Mouse (Mus musculus) embryonic facial prominence, embryonic 14.5 days (tissue): ENCODE measurements at regions not wholly inside any gene's neighbourhood (a gene's known extent, or its start where the extent isn't known, plus 50 kb on each side); places are given as distances from the start of the nearest gene placed in this dataset.
"Not testable (repeated sequence)": the region's sequence is repeated elsewhere in the genome, so short reads cannot be mapped to it uniquely, and the experiment has no call there.

Experiments used
- ATAC-seq: fragments of 200-750 bp; cut with Nextera tagmentation; 2 replicates; pipeline ENCODE4 v1.8.0; 2017; ENCODE audit warnings: low read depth, moderate number of reproducible peaks, moderate TSS enrichment
- DNase-seq: peaks from one replicate; pipeline ENCODE4 v3.0.0-alpha.2; 2015; ENCODE audit warnings: low spot score
- H3K27ac ChIP-seq: fragments of 300-500 bp; sonication (generic); replicated peaks from 2 replicates; pipeline ENCODE4 v1.5.1; 2014; ENCODE audit warnings: low read depth, mild to moderate bottlenecking, low read length, moderate library complexity
- H3K27me3 ChIP-seq: fragments of 300-500 bp; sonication (generic); replicated peaks from 2 replicates; pipeline ENCODE4 v1.6.1; 2014; ENCODE audit warnings: low read length; ENCODE audit not compliant: control insufficient read depth, insufficient read depth
- H3K36me3 ChIP-seq: fragments of 300-500 bp; sonication (generic); 2 replicates; pipeline ENCODE4 v1.6.1; 2014; ENCODE audit warnings: low read length, mixed read lengths; ENCODE audit not compliant: control insufficient read depth, insufficient read depth
- H3K4me1 ChIP-seq: fragments of 300-500 bp; sonication (generic); 2 replicates; pipeline ENCODE4 v1.6.1; 2014; ENCODE audit warnings: antibody characterized with exemption, low read length; ENCODE audit not compliant: control insufficient read depth, insufficient read depth
- H3K4me2 ChIP-seq: fragments of 300-500 bp; sonication (generic); 2 replicates; pipeline ENCODE4 v1.6.1; 2014; ENCODE audit warnings: low read depth, mild to moderate bottlenecking, low read length, moderate library complexity, mixed read lengths
- H3K4me3 ChIP-seq: fragments of 300-500 bp; sonication (generic); 2 replicates; pipeline ENCODE4 v1.5.1; 2014; ENCODE audit warnings: low read depth, mild to moderate bottlenecking, low read length
- H3K9ac ChIP-seq: fragments of 300-500 bp; sonication (generic); 2 replicates; pipeline ENCODE4 v1.6.1; 2014; ENCODE audit warnings: low read depth, mild to moderate bottlenecking, low read length, moderate library complexity, mixed read lengths
- H3K9me3 ChIP-seq: fragments of 300-500 bp; sonication (generic); 2 replicates; pipeline ENCODE4 v1.6.1; 2016; ENCODE audit warnings: low read length; ENCODE audit not compliant: control insufficient read depth
- WGBS: fragments of 180-500 bp; shearing (Covaris S2); extraction: QIAGEN DNeasy Blood & Tissue Kit; methylation state at CpG from one replicate; pipeline ENCODE4 v1.1.7; 2014; 5-methylcytosine and 5-hydroxymethylcytosine counted together

DNA sequence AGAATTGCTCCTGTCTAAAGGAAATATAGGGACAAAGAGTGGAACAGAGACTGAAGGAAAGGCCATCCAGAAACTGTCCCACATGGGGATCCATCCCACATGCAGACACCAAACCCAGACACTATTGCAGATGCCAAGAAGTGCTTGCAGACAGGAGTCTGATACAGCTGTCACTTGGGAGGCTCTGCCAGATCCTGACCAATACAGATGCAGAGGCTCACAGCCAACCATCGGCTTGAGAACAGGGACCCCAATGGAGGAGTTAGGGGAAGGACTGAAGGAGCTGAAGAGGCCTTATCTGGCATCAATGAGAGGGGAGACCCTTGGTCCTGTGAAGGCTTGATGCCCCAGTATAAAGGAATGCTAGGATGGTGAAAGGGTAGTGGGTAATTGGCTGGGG, 274.0 kb upstream of the Col8a1 start:
- DNase-seq, H3K9ac ChIP-seq: not testable (repeated sequence)
- WGBS = 75% methylated on average over 1 of the region's 1 CpGs

DNA sequence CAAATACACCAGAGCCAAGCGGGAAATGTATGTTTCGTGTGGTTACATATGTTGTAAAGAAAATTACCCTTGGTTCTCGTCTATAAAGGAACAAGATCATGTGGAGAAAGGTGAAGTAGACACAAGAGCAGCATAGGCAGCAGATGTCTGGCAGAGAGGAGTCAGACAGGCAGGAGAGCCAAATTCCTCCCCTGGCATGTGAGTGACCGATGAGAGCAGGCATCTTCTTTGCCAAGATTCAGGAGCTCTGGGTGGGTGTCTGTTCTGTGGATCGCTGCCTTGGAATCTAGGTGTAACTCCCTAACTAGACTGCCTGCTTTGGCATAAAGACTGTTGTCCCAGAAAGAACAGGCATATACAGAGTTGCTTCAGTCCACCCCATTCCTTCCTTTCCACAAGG, 275.1 kb upstream of the Col8a1 start:
- 44% methylated on average over 5 of the region's 5 CpGs for WGBS
- no peaks in the 10 kb centered on the region for H3K9me3 ChIP-seq
- ATAC-seq (no peak), DNase-seq (peak; percentile 38)
- H3K36me3 ChIP-seq = no peaks in the 10 kb centered on the region
- H3K4me1 ChIP-seq = no peaks in the 10 kb centered on the region
- H3K9ac ChIP-seq = no peak overlapping the region
- H3K27ac ChIP-seq = no peak overlapping the region
- no peak overlapping the region for H3K4me2 ChIP-seq
- no peaks in the 10 kb centered on the region for H3K27me3 ChIP-seq
- H3K4me3 ChIP-seq = no peak overlapping the region

More for the DNA sequence above, 274.0 kb upstream of the Col8a1 start:
- not testable (repeated sequence) for H3K4me1 ChIP-seq, H3K27me3 ChIP-seq, H3K4me2 ChIP-seq, H3K9me3 ChIP-seq, H3K4me3 ChIP-seq, H3K27ac ChIP-seq, ATAC-seq, H3K36me3 ChIP-seq

DNA sequence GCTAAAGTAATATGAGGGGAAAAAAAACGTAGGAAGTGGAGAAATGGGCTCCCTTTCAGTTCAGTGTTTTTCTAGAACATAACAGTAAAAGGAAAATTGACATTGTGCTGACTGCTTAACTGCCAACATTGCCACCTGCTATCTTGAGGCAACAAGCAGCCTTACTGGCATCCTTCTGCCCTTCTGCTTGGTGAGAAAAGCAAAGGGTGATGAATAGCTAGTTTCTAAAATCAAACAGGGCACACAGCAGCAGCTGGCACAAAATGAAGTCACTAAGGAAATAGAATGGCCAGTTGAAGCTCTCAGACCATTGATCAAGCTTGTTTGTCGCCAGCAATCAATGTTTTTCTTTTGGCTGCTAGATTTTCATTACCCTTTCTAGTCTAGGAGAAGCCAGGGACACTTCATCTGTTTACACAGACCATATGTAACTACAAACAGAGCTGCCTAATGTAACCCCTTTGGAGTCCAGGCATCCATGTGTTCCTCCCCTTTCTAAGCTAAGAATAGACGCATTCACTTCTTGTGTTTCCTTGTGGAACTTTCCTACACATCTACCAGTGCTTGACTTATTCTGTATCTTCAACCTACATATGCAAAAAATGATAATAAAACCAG, 314.2 kb upstream of the Col8a1 start:
- DNase-seq = no peak
- no peak overlapping the region for H3K4me2 ChIP-seq
- no peak for ATAC-seq
- H3K4me1 ChIP-seq = no peaks in the 10 kb centered on the region
- 60% methylated on average over 3 of the region's 3 CpGs for WGBS
- no peak overlapping the region for H3K4me3 ChIP-seq
- H3K9ac ChIP-seq = no peak overlapping the region
- no peaks in the 10 kb centered on the region for H3K36me3 ChIP-seq
- no peaks in the 10 kb centered on the region for H3K9me3 ChIP-seq
- no peak overlapping the region for H3K27ac ChIP-seq
- no peaks in the 10 kb centered on the region for H3K27me3 ChIP-seq

DNA sequence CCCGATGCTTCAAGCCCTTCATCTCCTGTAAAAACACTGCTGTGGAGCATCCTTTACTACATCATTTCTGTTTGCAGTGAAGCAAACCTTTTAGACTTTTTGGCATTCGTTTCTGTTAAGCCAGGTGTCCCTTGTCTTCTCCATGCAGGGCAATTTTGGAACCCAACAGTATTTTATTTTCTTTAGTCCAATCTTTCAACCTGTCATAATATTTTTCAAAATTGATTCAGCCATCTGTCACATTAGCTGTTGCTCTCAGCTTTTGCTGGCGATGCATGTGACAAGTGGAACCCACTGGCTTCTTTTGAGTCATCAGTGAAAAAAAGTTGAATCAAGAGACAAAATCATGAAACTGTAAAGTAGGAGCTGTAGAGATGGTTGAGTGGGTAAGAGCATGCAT, 317.9 kb upstream of the Col8a1 start:
- H3K27me3 ChIP-seq = no peaks in the 10 kb centered on the region
- 82% methylated on average over 3 of the region's 3 CpGs for WGBS
- H3K4me1 ChIP-seq = no peaks in the 10 kb centered on the region
- no peak overlapping the region for H3K4me3 ChIP-seq
- ATAC-seq = no peak
- no peaks in the 10 kb centered on the region for H3K9me3 ChIP-seq
- H3K4me2 ChIP-seq = no peak overlapping the region
- no peak overlapping the region for H3K27ac ChIP-seq
- H3K36me3 ChIP-seq = no peaks in the 10 kb centered on the region
- DNase-seq = no peak
- no peak overlapping the region for H3K9ac ChIP-seq

DNA sequence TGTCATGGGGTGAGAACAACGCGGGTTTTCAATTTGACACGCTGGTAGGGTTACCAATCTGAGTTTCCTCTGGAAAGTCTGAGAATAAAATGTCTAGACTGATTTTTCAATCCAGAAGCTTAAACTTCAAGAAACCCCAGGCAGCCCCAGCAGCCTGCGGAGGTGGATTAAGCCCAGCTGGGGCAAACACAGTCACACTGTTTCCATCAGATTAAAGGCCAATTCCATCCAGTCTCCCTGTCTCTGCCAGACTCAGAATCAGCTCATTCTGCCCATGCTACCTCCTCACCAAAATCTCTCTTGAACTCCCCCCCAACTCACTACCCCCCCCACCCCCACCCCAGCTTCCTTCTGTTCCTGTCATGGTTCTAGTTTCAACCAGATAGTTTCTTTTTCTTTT, 307.9 kb upstream of the Dcbld2 start:
- WGBS = 46% methylated on average over 4 of the region's 4 CpGs
- H3K9ac ChIP-seq = no peak overlapping the region
- no peaks in the 10 kb centered on the region for H3K36me3 ChIP-seq
- H3K4me1 ChIP-seq = no peaks in the 10 kb centered on the region
- H3K4me3 ChIP-seq = no peak overlapping the region
- H3K9me3 ChIP-seq = no peaks in the 10 kb centered on the region
- no peak overlapping the region for H3K4me2 ChIP-seq
- H3K27ac ChIP-seq = no peak overlapping the region
- DNase-seq = peak; percentile 26
- ATAC-seq = no peak
- no peaks in the 10 kb centered on the region; the same call in 1 of the 2 replicates for H3K27me3 ChIP-seq

DNA sequence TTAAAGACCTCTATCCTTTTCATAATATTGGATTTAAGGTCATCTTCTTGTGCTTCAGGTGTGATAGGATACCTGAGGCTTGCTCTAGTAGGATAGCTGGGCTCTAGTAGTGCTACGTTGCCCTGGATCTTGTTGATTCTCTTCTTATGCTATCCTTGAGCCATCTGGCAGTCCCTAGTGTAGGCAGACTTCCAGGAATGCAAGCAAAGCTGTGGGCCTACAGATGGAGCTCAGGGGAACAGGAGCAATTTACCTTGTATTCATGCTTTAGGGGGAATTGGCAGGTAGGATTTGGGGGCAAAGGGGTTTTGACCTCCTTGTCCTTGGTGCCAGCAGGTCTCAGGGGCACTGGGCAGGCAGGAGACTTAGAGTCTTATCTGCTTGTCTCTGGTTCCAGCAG, 297.8 kb upstream of the Dcbld2 start:
- Histone ChIP-seq H3K4me3 (no peak overlapping the region), H3K27ac (no peak overlapping the region), H3K9ac (no peak overlapping the region), H3K4me1 (no peaks in the 10 kb centered on the region), H3K9me3 (no peaks in the 10 kb centered on the region), H3K4me2 (no peak overlapping the region), H3K36me3 (no peaks in the 10 kb centered on the region), H3K27me3 (no peaks in the 10 kb centered on the region)
- no peak for DNase-seq
- no peak for ATAC-seq
- WGBS = 90% methylated on average over 1 of the region's 1 CpGs

DNA sequence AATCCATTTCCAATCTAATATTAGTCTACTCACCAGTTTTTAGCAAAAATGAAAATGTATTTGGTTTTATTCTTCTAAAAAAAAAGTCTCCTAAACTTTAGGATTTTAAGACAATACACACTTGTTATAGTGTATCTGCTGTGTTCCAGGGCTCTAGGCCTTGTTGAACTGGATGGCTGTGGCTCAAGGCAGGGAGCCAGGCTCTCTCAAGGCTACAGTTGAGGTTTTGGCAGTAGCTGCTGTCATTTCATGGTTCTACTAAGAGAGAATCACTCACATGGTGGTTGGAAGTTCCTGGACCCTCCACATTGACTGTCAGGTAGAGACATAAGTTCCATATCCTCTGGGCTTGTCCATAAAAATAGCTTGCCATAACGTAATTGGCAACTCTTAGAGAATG, 282.2 kb upstream of the Dcbld2 start:
- DNase-seq (no peak), ATAC-seq (no peak)
- Histone ChIP-seq H3K9ac (no peak overlapping the region), H3K9me3 (no peaks in the 10 kb centered on the region), H3K4me3 (no peak overlapping the region), H3K4me1 (no peaks in the 10 kb centered on the region), H3K27ac (no peak overlapping the region), H3K27me3 (no peaks in the 10 kb centered on the region), H3K36me3 (no peaks in the 10 kb centered on the region), H3K4me2 (no peak overlapping the region)
- 79% methylated on average over 1 of the region's 1 CpGs for WGBS

DNA sequence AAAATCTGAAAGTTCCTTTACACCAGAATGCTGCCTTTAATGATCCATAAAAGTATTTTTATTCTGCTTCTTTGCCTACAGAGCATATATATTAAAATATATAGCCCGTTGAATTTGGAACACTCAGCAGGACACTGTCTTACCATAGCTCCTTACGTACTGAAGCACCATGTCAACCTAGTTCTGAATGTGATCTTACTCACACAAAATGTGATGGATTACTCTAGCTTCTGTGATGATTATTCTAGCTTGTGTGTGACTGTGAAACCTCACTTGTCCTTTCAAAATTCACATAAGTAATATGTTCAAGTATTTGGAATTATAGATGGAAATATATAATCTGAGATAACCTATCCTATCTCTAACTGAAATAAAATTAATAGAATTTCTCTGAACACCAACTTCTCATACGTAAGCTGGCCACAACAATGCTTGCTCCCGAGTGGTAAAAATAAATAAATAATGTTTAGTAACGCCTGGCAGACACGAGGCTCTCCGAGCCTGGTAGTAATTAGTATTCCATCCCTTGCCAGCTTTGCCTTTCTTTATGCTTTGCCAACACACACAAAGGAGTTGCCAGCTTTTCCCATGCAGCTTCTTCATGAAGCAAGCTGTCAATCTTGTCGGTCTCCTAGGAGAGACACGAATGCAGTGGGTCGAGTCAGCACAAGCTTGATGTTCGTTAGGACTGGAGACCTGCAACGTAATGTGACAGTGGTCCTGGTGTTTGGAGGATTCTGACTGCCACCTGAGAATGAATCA, 271.9 kb upstream of the Dcbld2 start:
- no peaks in the 10 kb centered on the region for H3K36me3 ChIP-seq
- peak; percentile 47; the same call in 1 of the 2 replicates for ATAC-seq
- no peaks in the 10 kb centered on the region for H3K27me3 ChIP-seq
- H3K4me3 ChIP-seq = no peak overlapping the region
- WGBS = 48% methylated on average over 12 of the region's 12 CpGs
- DNase-seq = peak; percentile 78
- 0 out of 2 replicates have a peak, but pooled peaks cover 3% of the 10 kb centered on the region for H3K4me1 ChIP-seq
- H3K9me3 ChIP-seq = no peaks in the 10 kb centered on the region
- peak overlapping the region; percentile 23; the same call in 1 of the 2 replicates for H3K4me2 ChIP-seq
- no peak overlapping the region for H3K9ac ChIP-seq
- no peak overlapping the region for H3K27ac ChIP-seq

DNA sequence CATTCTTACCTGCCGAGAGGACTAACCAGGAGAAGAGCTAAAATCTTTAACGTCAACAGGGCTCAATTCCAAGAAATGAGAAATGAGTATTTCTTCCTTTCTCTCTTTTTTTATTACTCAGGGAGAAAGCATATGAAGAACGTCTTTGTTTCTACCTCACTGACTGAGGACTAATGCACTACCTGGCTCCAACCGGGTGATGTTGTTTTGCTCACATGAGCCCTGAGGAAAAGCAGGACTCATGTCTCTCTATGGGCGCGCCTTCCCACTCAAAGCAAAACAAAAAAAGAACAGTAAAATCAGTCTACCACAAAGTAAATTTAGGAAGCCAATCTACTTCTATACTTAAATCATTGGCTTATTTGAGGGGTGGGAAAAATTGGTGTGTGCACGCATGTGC, 271.3 kb upstream of the Dcbld2 start:
- DNase-seq = no peak
- Histone ChIP-seq H3K36me3 (no peaks in the 10 kb centered on the region), H3K9me3 (no peaks in the 10 kb centered on the region), H3K27ac (no peak overlapping the region), H3K27me3 (no peaks in the 10 kb centered on the region), H3K9ac (no peak overlapping the region), H3K4me1 (0 out of 2 replicates have a peak, but pooled peaks cover 3% of the 10 kb centered on the region), H3K4me2 (peak overlapping the region; percentile 23; the same call in 1 of the 2 replicates), H3K4me3 (no peak overlapping the region)
- no peak for ATAC-seq
- 66% methylated on average over 7 of the region's 7 CpGs for WGBS
